Mouse (Mus musculus) G1E-ER4 (cell line): ENCODE results near the gene Musk. TPM values are rescaled to one million over a fixed set of nuclear protein-coding genes. Genes with fewer than 3 reads are reported as not detected.

Experiments
- GATA1 ChIP-seq: IDR thresholded peaks from one replicate; pipeline ENCODE4 v1.8.0; 2012; ENCODE audit warnings: low read length, inconsistent platforms
- polyA plus RNA-seq: library from polyadenylated mRNA; stranded (reverse); fragments of >175 nt; gene quantifications from 2 replicates; pipeline ENCODE4 v1.2.3, GENCODE M21; 2012

Musk gene
- polyA plus RNA-seq, 1 experiment, result not detected

DNA sequence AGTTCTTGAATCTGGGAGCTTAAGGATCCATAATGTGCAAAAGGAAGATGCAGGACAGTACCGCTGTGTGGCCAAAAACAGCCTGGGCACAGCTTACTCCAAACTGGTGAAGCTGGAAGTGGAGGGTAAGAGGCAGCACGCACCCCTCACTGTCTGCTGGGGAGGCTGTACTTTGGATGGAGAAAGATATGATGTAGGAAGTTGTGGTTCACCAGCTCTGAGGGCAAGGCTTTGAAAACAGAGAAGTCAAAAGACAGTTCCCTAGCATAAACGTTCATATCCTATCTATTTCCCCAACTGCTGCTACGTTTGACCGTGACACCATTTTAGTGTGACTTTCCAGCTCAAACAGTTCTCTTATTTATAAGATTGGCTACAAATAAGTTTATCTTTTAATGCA, 18.1 kb downstream of the Musk start:
- TF ChIP-seq GATA1, result no peak

DNA sequence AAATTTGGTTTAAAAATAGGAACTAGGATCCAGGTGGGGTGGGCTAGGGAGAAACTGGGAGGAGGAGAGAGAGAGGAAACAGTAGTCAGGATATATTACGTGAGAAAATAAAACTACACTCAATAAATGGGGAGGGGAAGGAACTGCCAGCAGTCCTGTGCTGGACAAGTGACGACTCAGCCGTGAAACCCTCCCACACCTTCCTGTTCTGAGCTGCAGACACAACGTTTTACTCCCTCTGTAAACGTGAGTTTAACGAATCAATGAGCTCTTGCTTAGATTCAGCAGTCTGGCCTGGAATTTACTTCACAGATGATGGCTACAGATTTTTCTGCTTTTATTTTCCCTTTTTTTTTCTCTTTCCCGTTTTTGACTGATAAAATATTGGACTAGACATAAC, 18.8 kb downstream of the Musk start:
- no peak for TF ChIP-seq GATA1

DNA sequence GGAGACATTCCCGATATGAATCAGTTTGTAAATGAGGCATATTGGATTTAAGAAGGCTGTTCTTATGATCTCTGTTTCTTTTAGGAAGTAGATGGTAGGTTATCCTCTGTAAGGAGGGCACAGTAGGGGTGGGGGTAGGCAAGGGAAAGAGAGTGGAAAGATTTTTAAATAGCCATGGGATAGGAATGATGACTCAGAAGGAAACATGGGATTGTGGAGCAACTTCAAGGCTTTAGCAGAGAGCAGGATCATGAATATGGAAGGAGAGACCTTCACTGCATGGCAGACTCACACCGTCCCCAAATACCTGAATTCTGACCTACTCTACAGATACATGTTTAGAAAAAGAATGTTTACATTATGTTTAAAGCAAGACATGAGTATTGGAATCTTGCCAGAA, 21.7 kb downstream of the Musk start:
- TF ChIP-seq GATA1, result no peak

DNA sequence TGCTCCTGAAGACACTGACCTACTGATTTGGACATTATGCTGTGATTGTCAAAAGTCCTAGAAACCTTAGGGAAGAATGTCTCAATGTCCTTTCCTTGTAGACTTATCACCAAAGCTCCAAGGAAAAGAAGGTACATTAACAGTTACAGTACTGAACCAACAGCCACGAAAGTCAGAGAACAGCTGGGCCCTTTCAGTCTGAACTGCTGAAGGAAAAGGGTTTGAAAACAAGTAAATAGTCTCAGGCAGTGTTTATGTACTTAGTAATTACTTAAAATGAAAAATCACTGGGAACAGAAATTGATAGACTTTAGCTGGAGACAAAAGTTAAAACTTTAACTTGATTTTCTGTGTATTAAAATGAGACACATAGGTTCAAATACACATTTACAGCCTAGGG, 27.6 kb downstream of the Musk start:
- no peak for TF ChIP-seq GATA1

- TF ChIP-seq GATA1, result no peak
Observed at GRCm38 (mm10) chr4:58314942-58315508, 29.3 kb downstream of the Musk start.

DNA sequence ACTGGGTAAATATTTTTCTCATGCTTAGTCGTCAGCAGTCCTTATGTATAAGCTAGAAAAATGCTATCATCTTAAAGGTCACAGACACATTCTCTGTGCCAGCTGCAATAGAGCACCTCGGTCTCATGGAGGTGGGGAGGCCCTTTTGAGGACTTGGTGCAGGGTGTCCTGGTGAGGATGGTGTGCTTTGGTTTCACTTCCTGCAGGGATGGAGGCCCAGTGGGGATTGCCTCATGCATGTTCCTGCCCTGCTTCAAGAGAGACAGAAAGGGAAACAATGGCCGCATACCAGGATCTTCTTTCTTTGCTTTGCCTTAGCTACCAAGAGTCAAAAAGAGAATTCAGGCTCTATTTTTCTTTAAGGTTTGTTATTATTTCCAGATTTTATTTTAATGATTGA, 31.8 kb downstream of the Musk start:
- no peak for TF ChIP-seq GATA1

DNA sequence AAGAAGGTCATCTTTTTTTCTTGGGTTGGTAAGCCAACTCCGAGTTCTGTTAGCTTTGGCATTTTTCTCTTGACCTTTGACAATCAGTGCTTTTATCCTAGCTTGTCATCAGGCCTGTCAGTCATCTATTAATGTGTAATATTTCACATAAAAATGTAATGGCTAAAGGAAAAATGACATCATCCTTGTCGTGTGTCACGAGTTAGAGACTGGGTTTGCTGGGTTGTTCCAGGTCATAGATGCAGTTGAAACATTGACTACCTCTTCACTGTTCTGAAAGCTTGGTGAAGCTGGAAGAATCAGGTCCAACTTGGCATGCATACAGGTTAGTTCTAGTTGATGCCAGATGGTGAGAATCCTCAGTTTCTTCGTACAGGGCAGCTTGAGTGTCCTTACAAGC, 34.5 kb downstream of the Musk start:
- TF ChIP-seq GATA1, result no peak

- no peak for TF ChIP-seq GATA1
Observed at GRCm38 (mm10) chr4:58326746-58327145, 41.0 kb downstream of the Musk start.

DNA sequence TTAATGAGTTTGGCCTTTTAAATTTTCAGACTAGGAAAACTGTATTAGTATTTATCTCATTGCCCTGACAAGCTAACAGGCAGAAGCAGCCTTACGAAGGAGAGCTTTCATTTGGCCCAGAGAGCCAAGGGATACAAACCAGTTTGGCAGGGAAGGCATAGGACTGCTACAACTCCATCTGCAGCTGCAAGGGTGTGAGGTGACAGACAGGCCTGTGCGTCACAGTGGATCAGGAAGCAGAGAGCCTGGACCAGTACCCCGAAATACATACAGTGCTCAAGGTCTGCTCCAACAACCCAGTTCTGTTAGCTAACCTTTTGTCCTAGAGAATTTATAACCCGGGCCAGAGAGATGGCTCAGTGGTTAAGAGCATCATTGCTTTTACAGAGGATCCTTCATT, 42.5 kb downstream of the Musk start:
- no peak for TF ChIP-seq GATA1

- TF ChIP-seq GATA1, result no peak
Observed at GRCm38 (mm10) chr4:58330016-58330415, 44.3 kb downstream of the Musk start.

DNA sequence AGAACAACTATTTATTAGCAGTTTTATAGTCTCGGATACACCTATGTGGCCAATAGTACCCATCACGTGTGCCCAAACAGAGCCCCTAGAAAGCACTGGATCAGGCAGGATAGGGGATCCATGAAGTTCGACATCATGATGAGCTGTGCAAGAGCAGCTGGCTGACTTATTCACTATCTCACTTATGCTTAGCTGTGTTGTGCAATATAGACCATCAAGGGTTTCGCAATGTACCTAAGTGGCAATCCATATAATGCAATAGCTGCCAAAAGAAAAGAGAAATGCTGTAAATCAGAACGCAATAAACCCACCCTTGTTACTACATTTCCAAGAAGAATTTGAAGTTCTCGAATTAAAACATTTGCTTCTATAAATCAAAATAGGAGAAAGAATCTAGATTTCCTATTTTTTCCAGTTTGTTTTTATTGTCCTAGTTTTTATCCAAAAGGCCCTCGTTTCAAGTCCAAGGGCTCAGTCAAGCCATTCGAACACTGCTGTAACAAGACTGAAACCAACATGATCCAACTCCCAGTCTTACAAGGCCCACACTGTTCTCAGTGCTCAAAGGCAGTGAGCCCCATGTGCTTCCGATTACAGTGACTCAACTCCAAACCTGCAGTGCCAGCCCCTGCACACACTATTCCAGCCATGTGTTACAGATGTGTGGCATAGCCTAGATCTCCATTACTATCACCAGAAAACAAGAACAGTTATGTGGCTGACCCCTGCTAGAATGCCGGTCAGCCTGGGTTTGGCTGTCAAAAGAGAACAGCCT, 45.3 kb downstream of the Musk start:
- no peak for TF ChIP-seq GATA1

GRCm38 (mm10) chr4:58332394-58332793, 46.6 kb downstream of the Musk start:
- TF ChIP-seq GATA1, result no peak

DNA sequence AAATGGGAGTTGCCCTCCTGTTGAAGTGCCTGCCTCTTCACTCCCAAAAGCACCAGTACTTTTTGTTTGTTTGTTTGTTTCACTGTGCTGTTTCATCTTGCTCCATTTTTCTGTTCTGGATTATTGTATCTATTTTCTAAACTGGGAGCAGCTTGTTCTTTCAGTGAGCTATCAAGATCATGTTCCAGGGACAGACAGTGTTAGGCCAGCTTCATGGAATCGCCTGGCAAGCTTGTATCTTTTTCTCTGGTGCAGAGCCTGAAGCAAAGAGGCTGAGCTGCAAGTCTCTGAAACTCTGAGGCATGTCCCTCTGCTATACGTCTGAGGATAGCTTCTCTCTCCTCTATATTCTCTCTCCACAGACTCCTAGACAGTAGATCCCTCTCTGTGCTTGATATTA, 50.5 kb downstream of the Musk start:
- TF ChIP-seq GATA1, result no peak

GRCm38 (mm10) chr4:58339226-58339625, 53.5 kb downstream of the Musk start:
- TF ChIP-seq GATA1, result no peak

DNA sequence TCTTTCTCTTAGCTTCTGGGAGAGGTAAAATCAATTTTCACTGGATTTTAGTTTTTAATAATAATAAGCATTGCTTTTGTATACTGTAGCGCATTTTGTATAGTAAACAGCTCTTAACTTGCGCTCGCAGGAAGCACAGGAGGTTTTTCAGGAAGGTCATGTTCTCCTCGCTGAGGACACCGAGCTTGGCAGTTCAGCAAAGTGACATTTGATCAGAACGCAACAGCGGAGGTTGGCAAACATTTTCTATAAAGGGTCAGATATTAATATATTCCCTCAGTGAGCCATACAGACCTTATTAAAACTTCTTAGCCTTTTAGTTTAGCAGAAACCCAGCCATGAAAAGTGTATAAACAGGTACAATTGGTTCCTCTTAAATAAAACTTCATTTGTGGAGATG, 64.4 kb downstream of the Musk start:
- no peak for TF ChIP-seq GATA1

DNA sequence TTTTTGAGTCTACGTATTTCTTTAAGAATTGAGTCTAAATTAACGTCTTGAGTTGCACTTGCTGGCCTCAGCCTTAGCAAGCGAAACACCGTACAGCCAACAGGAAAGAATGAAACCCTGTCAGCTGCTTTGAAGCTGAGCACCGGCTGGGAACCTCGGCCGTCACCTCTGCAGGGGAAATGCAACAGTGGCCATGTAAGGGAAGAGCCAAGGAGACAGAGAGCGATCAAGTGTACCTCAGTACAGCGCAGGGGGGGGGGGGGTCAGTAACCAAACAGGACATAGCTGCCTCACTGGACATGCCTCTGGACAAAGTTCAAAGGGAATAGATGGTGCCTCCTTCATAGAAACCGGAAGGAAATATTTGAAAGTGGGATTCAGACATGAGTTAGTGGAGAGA, 65.4 kb downstream of the Musk start:
- no peak for TF ChIP-seq GATA1

- TF ChIP-seq GATA1, result no peak
Observed at GRCm38 (mm10) chr4:58351590-58351989, 65.8 kb downstream of the Musk start.
